Mouse (Mus musculus) stomach, postnatal 0 days (tissue): ENCODE data around the gene Susd1.

Experiments used
- CTCF ChIP-seq: IDR thresholded peaks from 2 replicates; pipeline ENCODE4 v1.5.1; 2016; ENCODE audit warnings: antibody characterized with exemption, low read depth, mild to moderate bottlenecking, moderate library complexity
- EP300 ChIP-seq: optimal IDR thresholded peaks from 2 replicates; pipeline ENCODE3; 2016; ENCODE audit warnings: antibody characterized with exemption

GRCm38 (mm10) chr4:59323231-59323651 is 115.2 kb downstream of the Susd1 start:
- TF ChIP-seq CTCF (no peak), EP300 (no peak)
